Mouse (Mus musculus) central nervous system, embryonic 18 days (tissue): ENCODE results near the gene Krtap10-10. TPM values are rescaled to one million over a fixed set of nuclear protein-coding genes. Genes with fewer than 3 reads are reported as not detected.

Experiments used
- polyA plus RNA-seq: library from polyadenylated mRNA; depleted of rRNA; stranded (reverse); fragments of >200 nt; gene quantifications from 2 replicates; pipeline ENCODE4 v1.2.3, GENCODE M21; 2012; rRNA removed

The Krtap10-10 gene
- not detected in 2 replicates for polyA plus RNA-seq

DNA sequence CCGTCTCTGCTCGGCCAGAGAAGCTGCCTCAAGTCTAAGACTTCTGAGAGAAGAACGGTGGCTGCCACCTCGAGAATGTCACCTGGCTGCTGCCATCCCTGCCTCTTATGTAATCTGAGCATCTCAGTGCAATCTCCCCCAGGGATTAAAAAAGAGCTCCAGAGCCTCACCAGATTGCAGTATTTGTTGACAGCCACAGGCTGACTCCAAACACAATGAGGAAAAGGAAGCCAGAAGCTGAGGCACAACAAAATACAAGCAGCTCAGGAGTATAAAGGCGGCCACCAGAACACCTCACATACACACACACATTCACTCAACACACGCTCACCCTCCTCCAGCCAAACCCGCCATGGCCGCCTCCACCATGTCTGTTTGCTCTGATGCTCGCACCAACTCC lies at the start of gene Krtap10-10:
TSS of gene Krtap10-10 (plus strand) at position 301 of the 400 bp plus-strand sequence.

DNA sequence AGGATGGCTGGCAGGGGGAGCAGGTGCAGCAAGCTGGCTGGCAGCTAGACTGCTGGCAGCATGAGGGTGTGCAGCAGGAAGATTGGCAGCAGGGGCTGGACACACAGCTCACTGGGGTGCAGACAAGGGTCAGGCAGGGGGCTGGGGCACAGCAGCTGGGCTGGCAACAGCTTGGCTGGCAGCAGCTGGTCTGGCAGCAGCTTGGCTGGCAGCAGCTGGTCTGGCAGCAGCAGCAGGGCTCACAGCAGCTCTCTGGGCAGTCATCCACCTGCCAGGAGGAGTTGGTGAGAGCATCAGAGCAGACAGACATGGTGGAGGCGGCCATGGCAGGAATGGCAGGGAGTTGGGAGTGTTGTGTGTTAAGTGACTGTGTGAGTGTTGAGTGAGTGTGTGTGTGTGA lies 47.9 kb upstream of the Krtap10-10 start, which contains the start of gene Gm7137:
TSS of gene Gm7137 (minus strand) at position 325 of the 400 bp plus-strand sequence.

DNA sequence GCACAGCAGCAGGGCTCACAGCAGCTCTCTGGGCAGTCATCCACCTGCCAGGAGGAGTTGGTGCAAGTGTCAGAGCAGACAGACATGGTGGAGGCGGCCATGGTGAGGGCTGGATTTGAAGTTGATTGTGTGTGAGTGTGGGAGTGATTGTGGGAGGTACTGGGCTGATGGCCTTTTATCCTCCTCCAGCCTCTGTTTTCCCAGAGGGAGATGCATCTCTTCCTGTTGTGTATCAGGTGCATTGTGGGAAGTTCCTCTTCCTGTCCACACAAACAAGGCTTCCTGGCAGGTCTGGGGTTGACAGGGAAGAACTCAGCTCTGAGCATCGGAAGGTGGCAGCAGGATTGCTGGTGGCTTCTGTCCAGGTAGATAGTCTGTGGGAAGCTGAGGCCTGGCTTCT lies 40.8 kb upstream of the Krtap10-10 start, which contains the start of gene Gm9639:
TSS of gene Gm9639 (minus strand) at position 101 of the 400 bp plus-strand sequence.

DNA sequence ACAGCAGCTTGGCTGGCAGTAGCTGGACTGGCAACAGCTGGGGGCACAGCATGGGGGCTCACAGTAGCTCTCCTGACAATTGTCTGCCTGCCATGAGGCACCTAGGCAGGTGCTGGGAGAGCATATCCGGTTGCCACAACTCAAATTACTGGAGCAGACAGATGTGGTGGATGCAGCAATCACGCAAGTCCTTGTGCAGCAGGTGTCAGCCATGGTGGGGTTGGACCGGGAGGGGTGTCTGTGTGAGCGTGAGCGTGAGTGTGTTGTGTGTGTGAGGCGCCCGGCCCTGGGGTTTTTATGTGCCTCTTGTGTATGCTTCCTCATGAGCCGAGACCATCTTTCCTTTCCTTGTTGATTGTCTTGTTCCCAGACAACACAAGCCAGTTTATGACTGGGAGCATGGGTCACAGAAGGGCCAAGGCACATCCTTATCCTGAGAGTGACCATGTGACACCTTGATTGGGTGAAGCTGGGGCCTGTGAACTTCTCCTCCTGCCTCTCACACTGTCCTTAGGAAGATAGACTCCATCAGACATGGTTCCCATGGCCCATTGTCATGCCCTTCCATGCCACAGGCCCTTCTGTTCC lies 36.7 kb upstream of the Krtap10-10 start, which contains the start of gene Gm19668:
TSS of gene Gm19668 (minus strand) at position 213 of the 588 bp plus-strand sequence.

DNA sequence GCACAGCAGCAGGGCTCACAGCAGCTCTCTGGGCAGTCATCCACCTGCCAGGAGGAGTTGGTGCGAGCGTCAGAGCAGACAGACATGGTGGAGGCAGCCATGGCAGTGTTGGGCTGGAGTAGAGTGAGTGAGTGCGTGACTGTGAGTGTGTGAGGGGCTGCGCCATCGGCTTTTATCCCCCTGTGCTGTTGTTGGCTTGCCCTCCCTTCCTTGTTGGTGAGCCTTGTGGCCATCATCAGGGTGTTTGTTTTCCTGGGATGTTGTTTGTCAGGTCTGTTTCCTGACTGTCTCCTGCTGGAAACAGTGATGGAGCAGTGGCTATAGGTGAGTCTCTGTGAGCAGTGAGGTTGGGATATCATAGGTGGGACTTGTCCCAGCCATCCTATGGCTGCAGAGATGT lies 24.0 kb upstream of the Krtap10-10 start, which contains the start of gene Gm9507:
TSS of gene Gm9507 (minus strand) at position 101 of the 400 bp plus-strand sequence.

DNA sequence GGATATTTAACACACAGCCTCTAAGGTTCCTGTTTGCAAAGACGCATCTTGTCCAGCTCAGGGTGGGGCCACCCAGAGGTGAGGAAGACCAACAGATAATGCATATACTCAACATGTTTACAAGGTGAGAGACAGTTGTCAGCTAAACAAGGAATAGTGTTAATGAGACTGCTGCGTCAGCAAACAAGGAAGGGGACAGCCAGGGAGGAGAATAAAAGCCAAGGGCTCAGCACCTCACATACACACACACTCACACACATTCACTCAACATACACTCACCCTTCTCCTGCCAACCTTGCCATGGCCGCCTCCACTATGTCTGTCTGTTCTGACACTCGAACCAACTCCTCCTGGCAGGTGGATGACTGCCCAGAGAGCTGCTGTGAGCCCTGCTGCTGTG lies 21.4 kb upstream of the Krtap10-10 start, which contains the start of gene Gm2696:
TSS of gene Gm2696 (plus strand) at position 301 of the 400 bp plus-strand sequence.

DNA sequence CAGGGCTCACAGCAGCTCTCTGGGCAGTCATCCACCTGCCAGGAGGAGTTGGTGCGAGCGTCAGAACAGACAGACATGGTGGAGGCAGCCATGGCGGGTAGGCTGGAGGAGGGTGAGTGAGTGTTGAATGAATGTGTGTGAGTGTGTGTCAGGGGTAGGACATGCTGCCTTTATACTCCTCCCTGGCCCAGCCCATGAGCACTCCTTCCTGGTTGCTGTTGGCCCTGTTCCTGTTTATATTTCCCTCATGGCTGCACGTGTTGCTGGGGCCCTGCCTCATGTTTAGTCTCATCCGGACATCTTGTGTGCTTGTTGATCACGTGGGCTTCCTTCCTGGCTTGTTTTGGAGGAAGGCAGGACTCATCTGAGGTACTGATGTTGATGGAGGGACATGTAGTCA lies 8.8 kb upstream of the Krtap10-10 start, which contains the start of gene Krtap10-4:
TSS of gene Krtap10-4 (minus strand) at position 145 of the 400 bp plus-strand sequence.

DNA sequence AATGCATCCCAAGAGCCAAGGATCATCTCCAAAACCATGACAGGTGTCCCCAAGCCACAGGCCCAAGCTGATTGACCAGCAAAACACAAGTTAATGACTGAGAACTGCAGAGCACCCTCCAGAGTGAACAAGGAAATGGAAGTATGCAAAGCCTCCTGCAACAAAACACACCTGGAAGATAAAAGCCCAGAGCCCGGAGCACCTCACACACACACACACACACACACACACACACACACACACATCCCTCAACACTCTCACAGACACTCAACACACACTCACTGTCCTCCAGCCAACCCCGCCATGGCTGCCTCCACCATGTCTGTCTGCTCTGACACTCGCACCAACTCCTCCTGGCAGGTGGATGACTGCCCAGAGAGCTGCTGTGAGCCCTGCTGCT lies 10.8 kb downstream of the Krtap10-10 start, which contains the start of gene Gm36176:
TSS of gene Gm36176 (plus strand) at position 301 of the 400 bp plus-strand sequence.

DNA sequence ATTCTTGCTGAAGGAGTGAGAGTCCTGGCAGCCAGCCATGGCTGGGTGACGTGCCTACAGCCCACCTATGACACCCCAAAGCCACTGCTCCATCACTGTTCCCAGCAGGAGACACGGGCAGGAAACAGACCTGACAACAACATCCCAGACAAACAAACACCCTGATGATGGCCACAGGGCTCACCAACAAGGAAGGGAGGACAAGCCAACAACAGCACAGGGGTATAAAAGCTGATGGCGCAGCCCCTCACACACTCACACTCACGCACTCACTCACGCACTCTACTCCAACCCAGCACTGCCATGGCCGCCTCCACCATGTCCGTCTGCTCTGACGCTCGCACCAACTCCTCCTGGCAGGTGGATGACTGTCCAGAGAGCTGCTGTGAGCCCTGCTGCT lies 16.8 kb downstream of the Krtap10-10 start, which contains the start of gene Gm10318:
TSS of gene Gm10318 (plus strand) at position 301 of the 400 bp plus-strand sequence.

DNA sequence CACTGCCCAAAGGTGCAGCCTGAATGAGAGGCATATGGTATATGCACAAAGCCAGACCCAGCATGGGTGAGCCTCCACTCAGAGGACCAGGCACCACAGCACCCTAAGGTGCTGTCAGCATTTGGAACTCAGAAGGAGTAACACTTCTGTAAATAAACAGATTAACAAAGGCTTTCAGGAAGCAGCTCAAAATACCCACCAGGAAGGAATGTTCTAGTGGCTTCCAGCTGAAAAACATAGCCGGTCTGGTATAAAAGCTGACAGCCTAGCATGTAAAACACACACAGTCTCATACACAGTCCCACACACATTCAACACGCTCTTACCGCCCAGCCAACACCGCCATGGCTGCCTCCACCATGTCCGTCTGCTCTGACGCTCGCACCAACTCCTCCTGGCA lies 25.9 kb downstream of the Krtap10-10 start, which contains the start of gene Gm3285:
TSS of gene Gm3285 (plus strand) at position 301 of the 400 bp plus-strand sequence.

Other genes starting within 250 kb of the Krtap10-10 start
- 432 and 449 TPM in 2 replicates for gene Sumo3, start 229.8 kb upstream of the Krtap10-10 start, polyA plus RNA-seq
- gene Gm49325, start 229.8 kb upstream of the Krtap10-10 start, polyA plus RNA-seq = 42.7 TPM in 1 of 2 replicates, not detected in the other
- 46.0 and 46.8 TPM in 2 replicates for gene Ube2g2, start 213.7 kb upstream of the Krtap10-10 start, polyA plus RNA-seq
- 0.92 and 1.3 TPM in 2 replicates for gene Tspear, start 149.4 kb upstream of the Krtap10-10 start, polyA plus RNA-seq
- not detected in 2 replicates for gene Gm19402, start 145.2 kb upstream of the Krtap10-10 start, polyA plus RNA-seq
- gene Gm9508, start 138.7 kb upstream of the Krtap10-10 start, polyA plus RNA-seq = not detected in 2 replicates
- gene Gm10272, start 129.3 kb upstream of the Krtap10-10 start, polyA plus RNA-seq = not detected in 2 replicates
- not detected in 2 replicates for gene Gm10024, start 124.5 kb upstream of the Krtap10-10 start, polyA plus RNA-seq
- not detected in 2 replicates for gene Gm10142, start 120.1 kb upstream of the Krtap10-10 start, polyA plus RNA-seq
- not detected in 2 replicates for gene Krtap12-1, start 115.3 kb upstream of the Krtap10-10 start, polyA plus RNA-seq
- not detected in 2 replicates for gene Gm10100, start 109.5 kb upstream of the Krtap10-10 start, polyA plus RNA-seq
- not detected in 2 replicates for gene Gm18596, start 93.3 kb upstream of the Krtap10-10 start, polyA plus RNA-seq
- not detected in 2 replicates for gene Gm9736, start 84.6 kb upstream of the Krtap10-10 start, polyA plus RNA-seq
- not detected in 2 replicates for gene Gm3233, start 76.3 kb upstream of the Krtap10-10 start, polyA plus RNA-seq
- gene Gm3238, start 64.6 kb upstream of the Krtap10-10 start, polyA plus RNA-seq = not detected in 2 replicates
- gene Gm7138, start 59.0 kb upstream of the Krtap10-10 start, polyA plus RNA-seq = not detected in 2 replicates
- gene Gm3250, start 53.4 kb upstream of the Krtap10-10 start, polyA plus RNA-seq = not detected in 2 replicates
- not detected in 2 replicates for gene Gm7137, start 47.7 kb upstream of the Krtap10-10 start, polyA plus RNA-seq
- gene Gm9639, start 40.9 kb upstream of the Krtap10-10 start, polyA plus RNA-seq = not detected in 2 replicates
- not detected in 2 replicates for gene Gm19668, start 36.8 kb upstream of the Krtap10-10 start, polyA plus RNA-seq
- 0.09 TPM in 1 of 2 replicates, not detected in the other for gene Gm9507, start 24.1 kb upstream of the Krtap10-10 start, polyA plus RNA-seq
- not detected in 2 replicates for gene Gm2696, start 21.3 kb upstream of the Krtap10-10 start, polyA plus RNA-seq
- gene Krtap10-4, start 8.9 kb upstream of the Krtap10-10 start, polyA plus RNA-seq = not detected in 2 replicates
- gene Gm36176, start 10.9 kb downstream of the Krtap10-10 start, polyA plus RNA-seq = not detected in 2 replicates
- gene Gm10318, start 16.9 kb downstream of the Krtap10-10 start, polyA plus RNA-seq = not detected in 2 replicates
- not detected in 2 replicates for gene Gm3285, start 26.0 kb downstream of the Krtap10-10 start, polyA plus RNA-seq
- 19.3 and 20.3 TPM in 2 replicates for gene Lrrc3, start 66.6 kb downstream of the Krtap10-10 start, polyA plus RNA-seq
- gene Trpm2, start 134.6 kb downstream of the Krtap10-10 start, polyA plus RNA-seq = 12.8 and 13.4 TPM in 2 replicates
- 66.5 and 68.2 TPM in 2 replicates for gene 1810043G02Rik, start 142.6 kb downstream of the Krtap10-10 start, polyA plus RNA-seq
- 159 and 175 TPM in 2 replicates for gene Pfkl, start 174.1 kb downstream of the Krtap10-10 start, polyA plus RNA-seq
- not detected in 2 replicates for gene Dnmt3l, start 206.0 kb downstream of the Krtap10-10 start, polyA plus RNA-seq
- gene Aire, start 207.7 kb downstream of the Krtap10-10 start, polyA plus RNA-seq = 0.62 and 0.68 TPM in 2 replicates
- gene Icosl, start 233.4 kb downstream of the Krtap10-10 start, polyA plus RNA-seq = 1.1 and 1.3 TPM in 2 replicates